Mouse (Mus musculus): Measurements from ENCODE around the gene Gm525.

DNA sequence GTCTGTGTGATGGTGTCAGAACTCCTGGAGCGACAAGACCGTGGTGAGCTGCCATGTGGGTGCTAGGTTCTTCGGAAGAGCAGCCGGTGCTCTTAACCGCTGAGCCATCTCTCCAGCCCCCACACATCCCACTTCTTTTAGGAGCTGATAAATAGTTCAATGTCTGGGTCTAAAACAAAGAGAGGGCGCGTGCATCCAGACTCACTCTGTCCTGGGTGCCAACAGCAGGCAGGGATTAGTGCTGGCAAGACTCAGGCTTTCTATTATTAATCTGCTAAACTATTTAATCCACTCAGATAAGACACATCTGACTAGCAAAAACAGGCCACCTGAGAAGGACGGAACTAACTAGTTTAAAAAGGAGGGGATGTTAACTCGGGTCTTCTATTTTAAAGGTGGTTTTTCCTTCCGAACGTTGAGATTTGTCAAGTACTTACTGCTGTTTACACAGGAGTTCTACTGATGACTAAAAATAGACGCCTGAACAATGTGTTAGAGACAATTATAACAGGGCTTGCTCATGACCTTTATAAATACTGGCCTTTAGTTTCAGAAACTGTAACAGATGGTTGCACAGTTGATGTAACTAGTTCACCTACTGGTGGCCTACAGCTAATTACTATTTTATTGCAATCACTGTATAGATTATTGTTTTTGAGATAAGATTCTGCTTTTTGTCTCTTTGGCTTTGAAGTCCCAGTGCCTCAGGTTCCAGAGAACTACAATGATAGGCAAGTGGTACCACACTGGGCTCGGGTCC lies 17.5 kb upstream of the Gm525 start:
- TF ChIP-seq CTCF (IDR thresholded peaks at IDR 0.05; ENCODE audit: extremely low read depth, insufficient read length, insufficient replicate concordance, low read depth, low read length) (no peak), POLR2A (IDR thresholded peaks at IDR 0.05; ENCODE audit: low read depth, low read length) (no peak)
